Mouse (Mus musculus) C3H10T1/2 (cell line): Measurements from ENCODE around the gene Tmprss11d. TPM values are rescaled to one million over a fixed set of nuclear protein-coding genes. Genes with fewer than 3 reads are reported as not detected.

Experiments
- polyA plus RNA-seq, 2 experiments: library from polyadenylated mRNA; unstranded; fragments of >200 nt; fragmentation: generic; extraction: Trizol; gene quantifications; one replicate each; pipeline ENCODE4 v1.2.1; 2012; ENCODE audit warnings: missing spikeins in 2 of 2

The Tmprss11d gene
- not detected for polyA plus RNA-seq

GRCm38 (mm10) chr5:86373320-86373719, at the start of gene Tmprss11d:
Gene Tmprss11d (minus strand): TSS chr5:86373420.

GRCm38 (mm10) chr5:86289208-86289607, 84.0 kb downstream of the Tmprss11d start, which contains the start of gene Tmprss11c:
Gene Tmprss11c (minus strand): TSS chr5:86289308.

Other genes starting within 250 kb of the Tmprss11d start
- under 1 TPM; 0.29 to 0.85 TPM for gene Uba6, start 200.6 kb downstream of the Tmprss11d start, polyA plus RNA-seq
- gene Gnrhr, start 175.5 kb downstream of the Tmprss11d start, polyA plus RNA-seq = not detected
- gene Tmprss11c, start 84.1 kb downstream of the Tmprss11d start, polyA plus RNA-seq = not detected
- not detected for gene Tmprss11a, start 95.6 kb upstream of the Tmprss11d start, polyA plus RNA-seq
- not detected for gene Tmprss11g, start 145.2 kb upstream of the Tmprss11d start, polyA plus RNA-seq